Mouse (Mus musculus): ENCODE data around the gene Rnf130.

Gene Rnf130

GRCm38 (mm10) chr11:50025721-50026520 is 775 bp downstream of the Rnf130 start:
- no peak for DNase-seq (ENCODE audit: low read depth)

- no peak for DNase-seq (ENCODE audit: low read depth)
These were observed 1.5 kb downstream of the Rnf130 start for GRCm38 (mm10) chr11:50026521-50027090.

- no peak for DNase-seq (ENCODE audit: low read depth)
These were observed 3.3 kb downstream of the Rnf130 start for GRCm38 (mm10) chr11:50028416-50028815.

GRCm38 (mm10) chr11:50034155-50034554 is 9.0 kb downstream of the Rnf130 start:
- no peak for DNase-seq (ENCODE audit: low read depth)

DNA sequence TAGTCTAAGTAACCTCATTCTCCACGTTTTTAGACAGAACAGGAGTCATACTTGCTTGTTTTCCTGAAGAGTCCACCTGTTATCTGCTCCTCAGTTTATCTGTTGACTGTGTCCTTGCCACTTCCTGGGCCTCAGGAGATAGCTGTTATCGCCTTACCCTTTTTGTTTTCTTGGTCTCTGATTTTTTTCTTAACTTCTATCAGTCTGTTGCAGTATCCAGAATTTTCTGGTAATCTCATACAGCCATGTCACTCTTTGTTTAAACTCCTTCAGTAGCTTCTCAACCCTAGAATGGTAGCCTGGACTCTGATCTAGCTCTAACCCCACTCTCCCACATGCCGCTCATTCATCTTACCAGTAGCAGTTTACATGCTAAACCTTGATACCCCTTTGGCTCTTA is 10.6 kb downstream of the Rnf130 start:
- DNase-seq (ENCODE audit: low read depth), result no peak

GRCm38 (mm10) chr11:50036781-50037460 is 11.8 kb downstream of the Rnf130 start:
- DNase-seq (ENCODE audit: low read depth), result peak; percentile 58

DNA sequence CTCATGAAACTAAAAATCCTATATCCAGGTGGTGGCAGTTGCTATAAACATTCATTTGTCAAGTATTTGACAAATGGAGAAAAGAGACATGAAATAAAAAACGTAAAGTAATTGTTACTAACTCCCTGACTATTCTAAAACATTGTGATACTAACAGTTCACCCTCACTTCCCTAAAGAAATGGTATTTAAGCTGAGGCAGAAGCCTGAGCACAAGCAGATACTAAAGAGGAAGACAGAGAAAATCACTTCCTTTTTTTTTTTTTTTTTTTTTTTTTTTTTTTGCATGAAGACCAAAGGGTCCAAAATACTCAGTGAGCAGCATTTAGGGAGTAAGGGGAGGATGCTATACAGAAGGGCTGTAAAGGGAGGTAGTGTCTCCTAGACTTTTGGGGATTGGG is 13.6 kb downstream of the Rnf130 start:
- DNase-seq (ENCODE audit: low read depth), result no peak

GRCm38 (mm10) chr11:50041148-50041547 is 16.0 kb downstream of the Rnf130 start:
- no peak for DNase-seq (ENCODE audit: low read depth)

DNA sequence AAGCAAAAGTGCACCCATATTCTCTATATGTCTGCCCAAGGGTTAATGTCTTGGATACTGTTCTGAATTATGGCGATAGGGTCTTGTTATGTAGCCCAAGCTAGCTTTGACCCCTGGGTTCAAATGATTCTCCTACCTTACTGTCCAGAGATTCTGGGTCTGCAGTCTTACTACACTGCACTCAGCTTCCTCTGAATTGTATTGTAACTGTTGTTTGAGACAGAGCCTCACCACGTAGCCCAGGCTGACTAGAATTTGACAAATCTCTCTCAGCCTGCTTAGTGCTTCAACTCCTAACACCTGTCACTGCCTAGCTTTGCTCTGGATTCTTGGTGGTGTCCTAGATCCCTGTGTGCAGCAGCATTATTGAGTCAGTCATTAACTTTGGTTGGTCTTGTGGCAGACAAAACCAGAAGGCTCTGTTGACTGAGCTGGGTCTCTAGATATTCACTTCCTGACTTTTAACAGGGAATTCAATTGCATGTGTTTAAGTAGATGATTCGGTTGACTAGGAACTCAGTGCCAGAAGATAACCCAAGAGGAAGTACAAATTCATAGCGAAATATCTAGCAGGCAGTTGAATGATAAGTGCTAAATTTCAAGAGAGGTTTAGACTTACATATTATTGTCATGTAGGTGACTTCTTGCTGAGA is 17.3 kb downstream of the Rnf130 start:
- no peak for DNase-seq (ENCODE audit: low read depth)

GRCm38 (mm10) chr11:50044454-50044853 is 19.3 kb downstream of the Rnf130 start:
- no peak for DNase-seq (ENCODE audit: low read depth)

DNA sequence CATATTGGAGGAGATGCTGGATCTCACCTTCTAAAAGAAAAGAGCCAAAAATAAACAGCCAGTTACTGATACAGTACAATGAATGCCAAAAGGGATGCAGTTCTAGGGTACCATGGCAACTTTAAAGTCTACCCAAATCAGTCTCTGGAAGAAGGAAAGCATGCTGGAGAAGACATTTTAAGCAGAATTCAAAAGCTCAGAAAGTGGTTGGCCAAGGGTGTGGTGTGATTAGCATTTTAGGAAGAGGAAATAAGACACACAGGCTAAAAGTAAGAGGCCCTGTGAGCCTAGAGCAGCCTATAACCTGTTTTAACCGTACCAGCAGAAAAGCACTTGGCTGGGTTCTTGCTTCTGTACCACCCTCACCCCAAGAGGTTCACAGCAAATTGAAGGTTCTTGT is 22.5 kb downstream of the Rnf130 start:
- DNase-seq (ENCODE audit: low read depth), result no peak

DNA sequence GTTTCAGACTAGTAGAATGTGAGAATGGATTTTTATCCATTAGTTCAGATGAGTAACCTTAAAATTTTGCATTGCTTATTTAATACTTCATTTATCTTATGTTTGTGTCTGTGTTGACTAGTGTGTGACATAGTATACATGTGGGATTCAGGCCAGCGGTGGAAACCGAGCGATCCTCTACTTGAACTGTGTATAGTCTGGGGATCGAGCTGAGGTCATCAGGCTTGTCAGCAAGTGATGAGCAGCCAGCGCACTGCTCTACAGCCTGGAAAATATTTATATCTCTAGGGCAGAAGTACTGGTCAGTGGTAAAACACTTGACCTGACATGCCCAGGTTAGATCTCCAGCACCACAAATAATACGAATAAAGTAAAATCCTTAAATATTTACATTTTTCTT is 23.0 kb downstream of the Rnf130 start:
- no peak for DNase-seq (ENCODE audit: low read depth)

- DNase-seq (ENCODE audit: low read depth), result no peak
These were observed 25.2 kb downstream of the Rnf130 start for GRCm38 (mm10) chr11:50050392-50050791.

DNA sequence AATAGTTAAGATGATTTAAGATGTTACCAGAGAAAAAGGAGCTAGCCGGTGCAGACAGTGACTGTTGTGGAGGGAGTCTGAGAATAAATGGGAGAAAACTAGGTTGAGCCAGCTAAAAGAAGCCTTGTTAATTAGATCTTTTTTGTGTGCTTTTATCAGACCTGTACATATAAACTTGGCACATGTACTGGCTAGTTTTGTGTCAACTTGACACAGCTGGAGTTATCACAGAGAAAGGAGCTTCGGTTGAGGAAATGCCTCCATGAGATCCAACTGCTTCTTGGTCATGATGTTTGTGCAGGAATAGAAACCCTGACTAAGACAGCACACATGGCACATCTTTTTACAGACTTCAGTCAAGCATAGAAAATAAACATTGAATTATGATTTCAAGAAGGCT is 32.6 kb downstream of the Rnf130 start:
- DNase-seq (ENCODE audit: low read depth), result no peak

DNA sequence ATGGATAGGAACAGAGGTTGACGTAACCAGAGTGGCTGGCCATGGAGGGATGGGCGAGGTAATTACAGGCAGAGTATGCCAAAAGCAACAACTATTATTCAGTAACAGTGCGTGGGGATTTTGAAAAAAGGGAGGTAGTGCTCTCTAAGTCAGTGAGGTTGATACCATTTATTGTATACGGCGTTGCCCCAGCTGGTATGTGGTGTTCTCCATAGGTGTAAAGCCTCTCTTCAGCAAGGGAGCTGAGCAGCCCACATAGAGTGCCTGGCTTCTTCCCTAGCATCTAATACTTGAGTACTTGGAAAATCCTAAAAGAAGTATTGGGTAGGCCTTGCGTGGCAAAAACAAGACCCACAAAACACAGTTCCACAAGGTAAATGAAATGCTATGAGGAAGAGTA is 33.1 kb downstream of the Rnf130 start:
- DNase-seq (ENCODE audit: low read depth), result no peak

- DNase-seq (ENCODE audit: low read depth), result no peak
These were observed 33.9 kb downstream of the Rnf130 start for GRCm38 (mm10) chr11:50059045-50059444.

GRCm38 (mm10) chr11:50062116-50062515 is 37.0 kb downstream of the Rnf130 start:
- DNase-seq (ENCODE audit: low read depth), result no peak

DNA sequence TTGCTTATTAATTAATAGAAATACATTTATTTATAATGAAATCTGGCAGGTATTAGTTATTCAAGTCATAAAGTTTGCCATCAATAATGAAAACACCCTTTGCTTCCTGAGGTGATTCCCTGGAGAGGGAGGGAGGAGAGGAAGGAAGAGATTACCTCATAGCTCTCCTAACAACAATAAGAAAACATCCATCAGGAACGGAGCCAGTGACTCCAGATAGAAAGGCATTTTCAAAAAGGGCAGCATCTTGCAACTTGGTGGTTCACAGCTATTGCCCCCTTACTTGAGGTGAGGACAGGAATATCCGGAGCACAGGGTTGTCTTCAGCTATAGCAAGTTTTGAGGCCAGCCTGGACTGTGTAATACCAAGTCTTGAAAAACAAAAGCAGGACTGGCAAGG is 40.9 kb downstream of the Rnf130 start:
- DNase-seq (ENCODE audit: low read depth), result no peak

DNA sequence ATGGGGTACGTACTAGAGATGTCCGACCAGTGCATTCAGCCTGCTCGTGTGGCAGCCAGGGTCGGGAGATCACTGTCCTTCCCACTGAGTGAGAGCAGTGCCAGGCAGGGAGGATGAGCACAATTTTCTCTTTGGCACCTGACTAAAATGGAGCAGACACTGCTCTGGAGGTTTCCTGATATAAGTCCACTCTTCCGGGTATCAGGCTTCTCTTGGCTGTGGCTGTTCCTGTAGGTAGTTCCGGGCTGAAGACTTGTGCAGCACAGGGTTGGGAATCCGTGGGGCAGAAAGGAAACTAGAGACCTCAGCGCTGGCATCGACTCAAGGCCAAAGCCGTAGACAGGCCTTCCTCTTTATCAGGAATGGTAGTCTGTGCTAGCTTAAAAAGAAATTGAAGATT is 48.7 kb downstream of the Rnf130 start:
- no peak for DNase-seq (ENCODE audit: low read depth)

DNA sequence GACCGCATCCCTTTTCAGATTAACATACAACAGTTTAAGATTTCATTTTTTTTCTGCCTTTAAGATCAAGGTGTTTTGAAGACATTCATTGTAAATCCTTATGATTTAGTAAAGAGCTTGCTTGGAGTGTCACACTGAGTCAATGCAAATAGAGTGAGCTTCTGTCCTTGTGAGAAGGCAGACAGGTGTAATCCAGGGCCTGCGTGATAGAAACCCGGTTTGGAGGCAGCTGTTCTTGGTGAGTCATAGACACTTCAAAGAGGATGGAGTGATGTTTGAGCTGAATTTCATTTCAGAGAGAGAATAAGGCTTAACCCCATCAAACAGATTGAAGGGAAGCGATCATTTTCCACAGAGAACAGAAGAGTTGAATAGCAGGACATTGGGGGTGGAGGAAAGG is 51.6 kb downstream of the Rnf130 start:
- DNase-seq (ENCODE audit: low read depth), result no peak

- no peak for DNase-seq (ENCODE audit: low read depth)
These were observed 56.4 kb downstream of the Rnf130 start for GRCm38 (mm10) chr11:50081365-50082190.

GRCm38 (mm10) chr11:50086211-50086610 is 61.1 kb downstream of the Rnf130 start:
- no peak for DNase-seq (ENCODE audit: low read depth)
